Mouse (Mus musculus) urinary bladder, postnatal 14 days (tissue): ENCODE data around the gene Foxp4.
"Not testable (repeated sequence)": the region's sequence is repeated elsewhere in the genome, so short reads cannot be mapped to it uniquely, and the experiment has no call there.

Experiments used
- DNase-seq: peaks from one replicate; pipeline ENCODE4 v3.0.0; 2021; ENCODE audit warnings: low spot score

Gene Foxp4

DNA sequence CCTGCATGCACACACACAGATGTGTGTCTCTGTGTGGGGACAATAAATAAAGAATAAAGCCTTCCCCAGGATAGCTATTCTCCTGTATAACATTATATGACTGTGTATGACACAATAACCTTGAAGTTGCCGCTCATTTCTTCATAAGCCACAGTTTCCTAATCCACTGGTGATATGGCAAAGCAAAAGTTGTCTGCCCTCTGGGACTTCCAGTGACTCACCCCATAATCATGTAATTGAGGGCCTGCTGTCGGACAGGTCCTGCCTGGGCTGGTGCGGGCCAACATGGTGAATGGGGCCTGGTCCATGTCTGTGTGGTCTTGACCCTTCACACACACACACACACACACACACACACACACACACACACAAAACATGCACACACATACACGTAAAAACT, 70.7 kb downstream of the Foxp4 start:
- DNase-seq, result no peak

DNA sequence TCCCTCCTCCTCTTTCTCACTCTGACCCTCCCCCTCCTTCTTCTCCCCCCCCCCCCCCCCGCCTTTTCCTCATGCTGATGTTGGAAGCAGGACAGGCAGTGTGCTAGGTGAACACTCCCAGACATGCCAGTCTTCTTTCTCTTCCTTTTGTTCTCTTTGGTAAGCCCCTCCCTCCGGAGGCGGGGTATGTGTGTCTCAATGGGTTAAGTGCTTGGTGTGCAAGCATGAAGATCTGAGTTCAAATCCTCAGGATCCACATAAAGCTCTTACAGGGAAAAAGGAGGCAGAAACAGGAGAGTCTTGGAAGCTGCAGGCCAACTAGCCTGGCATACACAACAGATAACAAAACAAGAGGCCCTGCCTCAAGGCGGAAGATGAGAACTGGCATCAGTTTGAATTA, 71.1 kb downstream of the Foxp4 start:
- no peak for DNase-seq

DNA sequence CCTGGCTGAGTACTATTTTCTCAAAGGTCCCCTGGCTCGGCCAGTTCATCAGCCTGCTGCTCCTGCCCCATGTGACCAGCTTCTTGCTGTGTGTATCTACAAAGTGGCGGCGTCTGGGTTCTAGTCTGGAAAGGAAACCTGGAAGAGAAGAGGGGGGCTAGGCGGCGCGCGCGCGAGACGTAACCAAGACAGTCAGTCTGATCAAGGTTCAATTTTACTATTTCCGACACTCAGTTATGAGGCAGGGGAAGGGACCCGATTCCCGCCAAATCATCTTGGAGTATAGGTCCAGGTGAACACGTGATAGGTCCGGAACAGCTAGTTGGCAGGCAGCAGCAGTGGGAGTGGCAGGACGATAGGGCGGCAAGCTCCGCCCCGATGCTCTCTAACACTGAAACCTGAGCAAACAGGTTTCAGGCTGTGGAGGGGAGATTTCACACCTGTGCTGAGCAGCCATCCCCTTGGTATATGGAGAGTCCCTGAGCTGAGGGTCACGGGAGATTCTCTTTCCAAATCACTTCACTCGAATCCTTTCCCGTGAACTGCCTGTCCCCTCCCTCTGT, 72.6 kb downstream of the Foxp4 start:
- not testable (repeated sequence) for DNase-seq

- no peak for DNase-seq
Observed at GRCm38 (mm10) chr17:47850639-47851314, 73.7 kb downstream of the Foxp4 start.

GRCm38 (mm10) chr17:47850035-47850434, 74.4 kb downstream of the Foxp4 start:
- DNase-seq, result no peak

GRCm38 (mm10) chr17:47847985-47848384, 76.5 kb downstream of the Foxp4 start:
- DNase-seq, result no peak

DNA sequence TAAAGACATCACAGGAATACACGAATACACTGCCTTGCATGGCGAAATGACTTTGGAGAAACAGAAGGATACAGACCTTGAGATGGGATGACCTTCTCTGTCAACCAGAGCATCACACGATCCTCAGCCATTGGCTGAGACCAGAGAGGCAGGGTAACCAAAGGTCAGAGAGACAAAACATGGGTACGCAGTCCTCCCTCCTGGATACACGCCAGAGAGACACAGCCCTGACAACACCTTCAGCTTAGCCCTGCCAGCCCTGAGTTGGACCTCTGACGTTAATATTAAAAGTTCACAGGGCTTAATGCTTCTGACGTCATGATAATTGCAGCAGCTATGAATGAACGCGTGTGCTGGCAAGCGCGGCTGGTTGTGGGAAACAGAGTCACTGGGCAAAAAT, 78.8 kb downstream of the Foxp4 start:
- no peak for DNase-seq

DNA sequence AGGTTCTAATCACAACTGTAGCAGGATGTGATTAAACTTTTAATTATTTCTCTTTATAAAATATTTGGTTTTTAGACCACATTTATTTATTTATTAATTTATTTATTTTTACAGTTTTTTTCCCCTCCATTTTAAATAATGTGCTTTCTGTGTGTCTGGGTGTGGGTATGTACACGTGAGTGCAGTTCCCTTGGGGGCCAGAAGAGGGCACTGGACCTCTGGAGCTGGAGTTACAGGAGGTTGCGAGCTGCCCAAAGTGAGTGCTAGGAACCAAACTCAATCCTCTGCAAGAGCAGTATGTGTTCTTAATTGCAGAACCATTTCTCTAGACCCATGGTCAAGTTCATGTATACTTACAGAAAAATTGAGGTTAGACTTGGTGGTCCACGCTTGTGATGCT, 81.0 kb downstream of the Foxp4 start:
- no peak for DNase-seq

- peak; percentile 84 for DNase-seq
Observed at GRCm38 (mm10) chr17:47841931-47842623, 82.4 kb downstream of the Foxp4 start.

GRCm38 (mm10) chr17:47841521-47841920, 82.9 kb downstream of the Foxp4 start:
- no peak for DNase-seq

DNA sequence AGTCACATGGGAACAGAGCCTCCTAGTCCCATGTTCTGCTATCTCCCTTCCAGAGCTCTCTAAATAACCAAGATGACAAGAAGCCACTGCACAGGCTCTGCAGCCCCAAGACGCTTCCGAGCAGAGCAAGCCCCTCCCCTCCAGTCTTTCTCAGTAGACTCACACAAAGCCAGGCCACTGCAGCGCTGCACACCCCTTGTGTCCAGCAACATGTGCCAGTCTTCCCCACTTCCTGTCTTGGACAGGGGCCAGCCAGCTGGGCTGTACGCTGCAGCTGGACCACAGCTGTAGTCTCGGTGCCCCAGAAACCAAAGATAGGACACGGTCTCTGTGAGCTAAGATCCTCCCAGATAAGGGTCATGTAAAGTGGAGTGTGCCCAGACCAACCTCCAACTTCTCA, 86.6 kb downstream of the Foxp4 start:
- no peak for DNase-seq

GRCm38 (mm10) chr17:47834482-47834767, 90.0 kb downstream of the Foxp4 start, which contains the start of gene Mdfi:
TSS of gene Mdfi (minus strand) at chr17:47834691.
- DNase-seq, result peak; percentile 72

DNA sequence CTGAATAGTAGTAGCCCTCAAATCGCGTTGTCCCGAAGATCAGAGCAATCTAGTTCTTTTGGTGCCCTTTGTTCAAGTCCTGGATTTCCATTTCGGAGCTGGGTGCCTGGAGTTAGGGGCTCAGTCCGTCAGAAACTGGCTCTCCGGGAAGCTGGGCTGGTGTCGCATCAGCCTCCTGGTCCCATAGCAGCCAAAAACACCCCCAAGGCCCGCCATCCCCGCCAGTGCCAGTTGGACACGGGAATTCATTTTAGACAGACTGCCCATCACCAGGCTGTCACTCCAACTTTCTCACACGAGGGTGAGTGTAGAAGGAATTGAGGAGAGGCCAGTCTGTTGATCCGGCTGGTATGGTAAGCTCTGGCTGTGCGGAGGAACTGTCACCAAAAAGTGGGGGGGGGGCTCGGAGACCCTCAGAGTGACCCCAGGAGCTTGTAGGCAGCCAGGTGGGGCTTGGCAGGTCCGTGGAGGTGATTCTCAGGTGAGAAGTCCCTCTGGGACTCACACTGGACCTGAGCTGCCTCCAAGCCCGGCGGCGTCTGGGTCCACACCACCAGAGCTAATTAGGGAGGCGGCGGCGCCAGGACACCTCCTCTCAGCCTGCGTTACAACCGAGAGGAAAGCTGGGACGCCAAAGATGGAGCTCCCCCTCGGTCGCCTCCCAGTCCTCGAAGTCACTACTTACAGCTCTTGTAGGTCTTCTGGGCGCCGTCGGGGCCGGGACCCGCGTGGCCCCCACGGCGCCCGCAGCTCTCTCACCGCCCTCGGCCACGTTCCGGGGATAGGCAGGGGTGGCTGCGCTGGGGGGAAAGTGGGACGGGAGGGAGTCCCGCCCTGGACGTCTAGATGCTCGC, 90.6 kb downstream of the Foxp4 start:
- DNase-seq, result no peak

DNA sequence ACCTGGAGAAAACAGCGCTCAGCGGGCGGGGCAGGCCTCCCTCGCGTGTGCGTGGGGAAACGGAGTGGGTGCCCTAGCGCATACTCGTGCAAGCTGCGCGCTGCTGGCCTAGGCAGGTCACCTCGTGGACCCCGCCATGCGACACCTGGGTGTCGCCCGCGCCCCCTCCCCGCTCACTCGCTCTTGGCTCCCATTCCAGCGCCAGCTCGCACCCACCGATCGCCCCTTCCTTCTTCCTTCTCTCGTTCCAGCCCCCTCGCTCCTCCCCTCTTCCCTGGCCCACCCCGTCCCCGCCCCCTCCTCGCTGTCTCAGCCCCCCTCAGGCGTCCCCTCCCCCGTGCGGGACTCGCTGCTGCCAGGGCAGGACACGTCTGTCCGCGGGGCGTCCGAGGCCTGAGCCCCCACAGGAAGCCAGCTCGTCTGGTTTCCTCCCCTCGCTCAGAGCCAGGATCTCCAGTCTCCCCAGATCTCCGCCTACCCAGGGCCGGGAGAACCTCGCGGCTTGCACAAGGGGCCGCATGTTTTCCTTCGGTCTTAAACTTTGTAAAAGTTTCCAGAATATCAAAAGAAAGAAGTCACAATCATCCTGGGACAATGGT, 91.3 kb downstream of the Foxp4 start:
- DNase-seq, result peak; percentile 65

DNA sequence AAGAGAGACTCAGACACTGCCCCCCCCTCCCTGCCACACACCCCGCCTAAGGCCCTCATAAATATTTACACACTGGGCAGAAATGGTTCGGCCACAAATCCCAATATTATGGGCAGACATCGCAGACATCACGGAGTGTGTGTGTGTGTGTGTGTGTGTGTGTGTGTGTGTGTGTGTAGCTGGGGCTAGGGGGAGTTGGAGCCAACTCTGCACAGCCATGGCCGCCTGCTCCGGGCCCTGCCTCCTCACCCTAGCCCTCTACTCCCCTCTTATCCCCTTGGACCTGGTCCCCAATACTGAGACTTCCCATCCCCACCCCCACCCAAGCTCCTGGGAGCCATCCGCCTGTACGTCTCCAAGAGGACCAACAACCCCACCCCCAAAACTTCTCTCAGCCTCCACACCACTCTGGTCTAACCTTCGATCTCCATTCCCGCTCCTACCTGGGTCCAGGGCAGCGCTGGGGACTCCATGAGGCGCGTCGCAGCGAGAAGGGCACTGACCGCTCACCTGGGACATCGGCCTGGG, 91.9 kb downstream of the Foxp4 start:
- no peak for DNase-seq

DNA sequence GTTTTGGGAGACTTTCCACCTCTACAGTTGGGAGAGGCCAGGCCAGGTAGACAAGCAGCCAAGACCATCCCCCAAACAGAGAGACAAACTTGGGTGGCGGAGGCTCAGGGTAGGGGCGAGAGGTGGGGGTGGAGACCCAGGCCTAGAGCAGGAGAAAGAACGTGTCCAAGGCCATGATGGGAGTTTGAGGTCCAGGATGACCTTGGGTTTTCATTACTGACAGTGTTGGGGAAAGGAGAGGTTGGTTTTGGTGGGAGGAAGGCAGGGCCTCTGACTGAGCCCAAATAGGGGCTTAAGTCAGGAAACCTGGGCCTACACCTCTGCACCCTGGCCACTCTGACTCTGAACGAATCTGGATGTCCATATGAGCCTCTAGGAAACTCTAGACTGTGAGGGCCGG, 92.7 kb downstream of the Foxp4 start:
- no peak for DNase-seq

- DNase-seq, result no peak
Observed at GRCm38 (mm10) chr17:47831161-47831560, 93.3 kb downstream of the Foxp4 start.

DNA sequence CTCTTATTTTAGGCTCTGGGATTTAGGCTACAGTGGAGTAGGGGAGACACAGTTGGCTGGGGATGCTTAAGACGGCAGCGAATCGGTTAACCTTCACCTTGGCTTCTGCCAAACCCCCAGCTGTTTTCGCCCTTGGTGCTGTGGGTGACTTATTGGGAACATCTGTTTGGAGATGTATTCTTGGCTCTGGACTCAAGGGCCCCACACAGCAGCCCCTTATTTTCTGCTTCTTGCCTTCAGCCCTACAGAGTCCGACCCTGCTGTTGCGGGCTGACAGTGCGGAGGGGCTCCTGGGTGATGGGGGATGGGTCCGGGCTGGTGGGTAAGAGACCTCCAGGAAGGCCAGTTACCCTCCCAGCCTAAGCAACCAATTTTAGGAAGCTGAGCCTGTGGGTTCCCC, 103.1 kb downstream of the Foxp4 start:
- no peak for DNase-seq

GRCm38 (mm10) chr17:47818038-47818725, 106.3 kb downstream of the Foxp4 start:
- no peak for DNase-seq
